Mouse (Mus musculus): Measurements from ENCODE around the gene Nthl1. TPM values are rescaled to one million over a fixed set of nuclear protein-coding genes. Genes with fewer than 3 reads are reported as not detected.

Gene Nthl1
- 1 to 10 TPM; 1.0 to 3.5 TPM for total RNA-seq (2023)

GRCm38 (mm10) chr17:24632167-24632812 lies at the start of gene Nthl1, which contains the start of gene Tsc2:
Nthl1 (plus strand) TSS chr17:24632680.
Tsc2 (minus strand) TSS chr17:24632630.

GRCm38 (mm10) chr17:24650070-24650616 lies 17.7 kb downstream of the Nthl1 start, which contains the start of gene Slc9a3r2:
Slc9a3r2 (minus strand) TSS chr17:24650327.

GRCm38 (mm10) chr17:24658017-24658758 lies 25.7 kb downstream of the Nthl1 start, which contains the start of gene Npw:
Npw (minus strand) TSS chr17:24658457.

GRCm38 (mm10) chr17:24669545-24670245 lies 37.2 kb downstream of the Nthl1 start, which contains the start of gene Zfp598:
Zfp598 (plus strand) TSS chr17:24669687.

Other genes with a start within 250 kb of the Nthl1 start
- gene Rnps1, start 218.1 kb upstream of the Nthl1 start, total RNA-seq (2023): 10 to 100 TPM; 65.6 to 72.3 TPM
- gene Eci1, start 206.0 kb upstream of the Nthl1 start, total RNA-seq (2023): 10 to 100 TPM; 11.3 to 16.4 TPM
- 1 to 10 TPM; 2.8 to 3.4 TPM for gene Dnase1l2, start 189.6 kb upstream of the Nthl1 start, total RNA-seq (2023)
- gene E4f1, start 162.4 kb upstream of the Nthl1 start, total RNA-seq (2023): 10 to 100 TPM; 35.8 to 38.2 TPM
- 10 to 100 TPM; 29.7 to 33.2 TPM for gene Pgp, start 162.3 kb upstream of the Nthl1 start, total RNA-seq (2023)
- under 1 TPM in 1 of 2 experiments, not detected in 1; 0.35 TPM for gene Bricd5, start 158.8 kb upstream of the Nthl1 start, total RNA-seq (2023)
- gene Mlst8, start 153.6 kb upstream of the Nthl1 start, total RNA-seq (2023): 10 to 100 TPM; 46.7 to 47.8 TPM
- not detected for gene Caskin1, start 144.1 kb upstream of the Nthl1 start, total RNA-seq (2023)
- gene Traf7, start 104.7 kb upstream of the Nthl1 start, total RNA-seq (2023): 100 to 1,000 TPM; 130 to 144 TPM
- 1 to 10 TPM in 1 of 2 experiments, under 1 TPM in 1; 0.42 to 1.2 TPM for gene Rab26, start 98.5 kb upstream of the Nthl1 start, total RNA-seq (2023)
- 10 to 100 TPM; 18.7 TPM for gene Pkd1, start 82.8 kb upstream of the Nthl1 start, total RNA-seq (2023)
- 10 to 100 TPM; 40.6 to 46.9 TPM for gene Tsc2, start 50 bp upstream of the Nthl1 start, total RNA-seq (2023)
- gene Slc9a3r2, start 17.6 kb downstream of the Nthl1 start, total RNA-seq (2023): 1 to 10 TPM; 2.0 to 2.9 TPM
- gene Npw, start 25.8 kb downstream of the Nthl1 start, total RNA-seq (2023): not detected
- 10 to 100 TPM; 26.5 to 28.8 TPM for gene Zfp598, start 37.0 kb downstream of the Nthl1 start, total RNA-seq (2023)
- gene Syngr3, start 57.3 kb downstream of the Nthl1 start, total RNA-seq (2023): under 1 TPM in 1 of 2 experiments, not detected in 1; 0.20 TPM
- gene Gfer, start 63.5 kb downstream of the Nthl1 start, total RNA-seq (2023): 1 to 10 TPM; 7.9 to 9.0 TPM
- 1 to 10 TPM; 1.8 to 2.2 TPM for gene Noxo1, start 63.6 kb downstream of the Nthl1 start, total RNA-seq (2023)
- gene Tbl3, start 75.0 kb downstream of the Nthl1 start, total RNA-seq (2023): 10 to 100 TPM; 12.1 to 16.7 TPM
- not detected for gene Rnf151, start 85.4 kb downstream of the Nthl1 start, total RNA-seq (2023)
- gene Rps2, start 85.4 kb downstream of the Nthl1 start, total RNA-seq (2023): 100 to 1,000 TPM; 644 to 709 TPM
- 10 to 100 TPM; 71.6 to 74.1 TPM for gene Ndufb10, start 91.8 kb downstream of the Nthl1 start, total RNA-seq (2023)
- 1 to 10 TPM; 1.0 to 1.2 TPM for gene Rpl3l, start 95.1 kb downstream of the Nthl1 start, total RNA-seq (2023)
- gene Msrb1, start 104.0 kb downstream of the Nthl1 start, total RNA-seq (2023): 1,000 to 10,000 TPM; 1,053 to 1,152 TPM
- under 1 TPM in 1 of 2 experiments, not detected in 1; 0.66 TPM for gene Hs3st6, start 120.3 kb downstream of the Nthl1 start, total RNA-seq (2023)
- not detected for gene Meiob, start 171.6 kb downstream of the Nthl1 start, total RNA-seq (2023)
- gene Hagh, start 207.5 kb downstream of the Nthl1 start, total RNA-seq (2023): 10 to 100 TPM; 49.6 to 49.7 TPM
- gene Fahd1, start 217.7 kb downstream of the Nthl1 start, total RNA-seq (2023): 1 to 10 TPM; 5.1 to 6.5 TPM
- under 1 TPM; 0.15 to 0.42 TPM for gene Igfals, start 233.3 kb downstream of the Nthl1 start, total RNA-seq (2023)